Mouse (Mus musculus) heart, postnatal 0 days (tissue): ENCODE measurements around the gene Cyb5d1.

Experiments used
- CTCF ChIP-seq: IDR thresholded peaks from 2 replicates; pipeline ENCODE4 v1.5.1; 2016; ENCODE audit warnings: antibody characterized with exemption, control low read depth, low read depth
- EP300 ChIP-seq: IDR thresholded peaks from 2 replicates; pipeline ENCODE4 v1.6.1; 2016; ENCODE audit warnings: antibody characterized with exemption, low read depth

DNA sequence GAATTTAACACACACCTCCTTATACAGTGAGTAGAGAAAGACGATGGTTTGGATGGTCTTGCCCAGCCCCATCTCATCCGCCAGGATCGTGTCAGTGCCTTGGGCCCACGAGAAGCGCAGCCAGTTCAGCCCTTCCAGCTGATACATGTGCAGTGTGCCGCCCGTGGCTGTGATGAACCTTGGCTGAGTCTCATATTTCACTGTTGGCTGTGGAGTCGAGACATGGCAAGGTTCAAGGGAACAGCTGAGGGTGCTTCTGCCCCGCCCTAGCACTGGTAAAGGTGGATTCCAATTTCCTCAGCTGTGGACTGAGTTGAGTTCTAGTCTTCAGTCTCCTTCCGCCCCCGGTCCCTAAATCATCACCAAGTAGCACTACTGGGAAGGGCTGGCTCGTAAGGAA is 37.7 kb downstream of the Cyb5d1 start:
- TF ChIP-seq CTCF (no peak), EP300 (no peak)
